Mouse (Mus musculus) midbrain, embryonic 15.5 days (tissue): ENCODE data around the gene Gm10842. TPM values are rescaled to one million over a fixed set of nuclear protein-coding genes. Genes with fewer than 3 reads are reported as not detected.
"Not testable (repeated sequence)": the region's sequence is repeated elsewhere in the genome, so short reads cannot be mapped to it uniquely, and the experiment has no call there.

Source experiments
- ATAC-seq: fragments of 200-750 bp; cut with Nextera tagmentation; replicated peaks from 2 replicates; pipeline ENCODE4 v1.8.0; 2017; ENCODE audit warnings: moderate TSS enrichment
- H3K27ac ChIP-seq: fragments of 300-500 bp; sonication (generic); 2 replicates; pipeline ENCODE4 v1.5.1; 2015; ENCODE audit warnings: mild to moderate bottlenecking, inconsistent platforms
- H3K27me3 ChIP-seq: fragments of 300-500 bp; sonication (generic); replicated peaks from 2 replicates; pipeline ENCODE4 v1.6.1; 2015; ENCODE audit warnings: inconsistent platforms
- H3K36me3 ChIP-seq: fragments of 300-500 bp; sonication (generic); replicated peaks from 2 replicates; pipeline ENCODE4 v1.6.1; 2015; ENCODE audit warnings: inconsistent platforms
- H3K4me1 ChIP-seq: fragments of 300-500 bp; sonication (generic); 2 replicates; pipeline ENCODE4 v1.6.1; 2015; ENCODE audit warnings: inconsistent platforms
- H3K4me2 ChIP-seq: fragments of 300-500 bp; sonication (generic); 2 replicates; pipeline ENCODE4 v1.6.1; 2015; ENCODE audit warnings: inconsistent platforms, mild to moderate bottlenecking, moderate library complexity
- H3K4me3 ChIP-seq: fragments of 300-500 bp; sonication (generic); 2 replicates; pipeline ENCODE4 v1.5.1; 2015; ENCODE audit warnings: mild to moderate bottlenecking, inconsistent platforms
- H3K9ac ChIP-seq: fragments of 300-500 bp; sonication (generic); 2 replicates; pipeline ENCODE4 v1.6.1; 2015; ENCODE audit warnings: mild to moderate bottlenecking, inconsistent platforms
- H3K9me3 ChIP-seq: fragments of 300-500 bp; sonication (generic); 2 replicates; pipeline ENCODE4 v1.6.1; 2016; ENCODE audit warnings: inconsistent platforms
- WGBS: fragments of 180-500 bp; shearing (Covaris S2); methylation state at CpG from one replicate; pipeline ENCODE4 v1.1.7; 2015; ENCODE audit warnings: mixed read lengths; 5-methylcytosine and 5-hydroxymethylcytosine counted together
- polyA plus RNA-seq: library from polyadenylated mRNA; unstranded; fragments of >200 nt; fragmentation: Nextera tagmentation; extraction: Ambion mirVana; gene quantifications from 2 replicates; pipeline ENCODE4 v1.2.1, GENCODE M21; 2015

Gm10842 gene
- polyA plus RNA-seq = not detected in 2 replicates

DNA sequence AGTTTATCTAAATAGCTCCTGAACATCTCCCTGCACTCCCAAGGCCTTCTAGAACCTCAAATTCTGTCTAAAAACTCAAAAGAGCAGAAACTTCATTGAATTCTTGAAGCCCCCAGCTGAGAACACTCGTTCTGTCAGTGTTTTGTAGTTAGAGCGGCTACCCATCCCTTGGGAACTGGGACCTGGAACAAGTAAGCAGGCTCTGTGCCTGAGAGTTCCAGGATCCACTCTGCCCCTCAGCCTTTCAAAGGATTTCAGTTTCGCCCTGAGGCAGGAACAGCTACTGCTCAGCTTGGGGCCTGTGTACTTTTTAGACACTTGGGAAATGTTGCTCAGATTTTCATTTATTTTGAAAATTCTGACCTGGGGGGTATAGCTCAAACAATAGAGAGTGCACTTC, at the start of gene Gm10842:
TSS of gene Gm10842 (plus strand) at position 301 of the 400 bp plus-strand sequence.
- H3K9ac ChIP-seq = no peak within 1 kb of the TSS
- H3K4me2 ChIP-seq = no peak within 1 kb of the TSS
- no peak within 1 kb of the TSS for H3K27ac ChIP-seq
- H3K36me3 ChIP-seq = no peaks in the 10 kb centered on the region
- no peaks in the 10 kb centered on the region for H3K27me3 ChIP-seq
- WGBS = 64% methylated on average over 3 of the region's 3 CpGs
- no peak for ATAC-seq
- H3K9me3 ChIP-seq = no peaks in the 10 kb centered on the region
- peaks cover 4% of the 10 kb centered on the region; the same call in 1 of the 2 replicates for H3K4me1 ChIP-seq
- H3K4me3 ChIP-seq = no peak within 1 kb of the TSS

- H3K36me3 ChIP-seq, H3K4me1 ChIP-seq, H3K27ac ChIP-seq, H3K9me3 ChIP-seq, H3K9ac ChIP-seq, ATAC-seq, H3K27me3 ChIP-seq: not testable (repeated sequence)
- Histone ChIP-seq H3K4me3 (0 out of 2 replicates have a peak overlapping the region, but pooled peaks have one; percentile 9), H3K4me2 (peak overlapping the region; percentile 11; the same call in 1 of the 2 replicates)
- WGBS = 74% methylated on average over 22 of the region's 22 CpGs
These were observed 34.2 kb upstream of the Gm10842 start for GRCm38 (mm10) chr11:105112448-105112847.

DNA sequence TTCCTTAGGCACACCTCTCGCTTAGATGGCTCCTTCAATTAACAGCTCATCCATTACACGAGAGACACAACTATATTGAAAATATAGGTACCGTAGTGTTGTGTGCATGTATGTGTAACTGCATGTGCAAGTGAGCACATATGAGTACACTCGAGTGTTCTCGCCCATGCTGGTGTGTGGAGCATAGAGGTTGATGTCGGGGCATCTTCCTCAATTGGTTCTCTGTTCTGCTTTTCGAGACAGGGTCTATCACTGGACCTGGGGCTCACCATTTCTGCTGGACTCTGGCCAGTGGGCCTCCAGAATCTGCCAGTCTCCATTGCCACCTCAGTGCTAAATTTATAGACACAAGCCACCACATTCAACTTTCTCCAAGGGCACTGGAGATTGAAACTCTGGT, 28.9 kb upstream of the Gm10842 start:
- 88% methylated on average over 7 of the region's 7 CpGs for WGBS
- Histone ChIP-seq H3K36me3 (no peaks in the 10 kb centered on the region), H3K4me2 (no peak overlapping the region), H3K9ac (no peak overlapping the region), H3K4me1 (no peaks in the 10 kb centered on the region), H3K27me3 (no peaks in the 10 kb centered on the region), H3K9me3 (no peaks in the 10 kb centered on the region), H3K27ac (no peak overlapping the region), H3K4me3 (no peak overlapping the region)
- no peak for ATAC-seq

GRCm38 (mm10) chr11:105120551-105121061, 26.1 kb upstream of the Gm10842 start:
- no peaks in the 10 kb centered on the region for H3K36me3 ChIP-seq
- ATAC-seq = no peak
- no peak overlapping the region for H3K4me3 ChIP-seq
- no peak overlapping the region for H3K4me2 ChIP-seq
- no peak overlapping the region for H3K9ac ChIP-seq
- WGBS = 31% methylated on average over 4 of the region's 4 CpGs
- no peaks in the 10 kb centered on the region for H3K4me1 ChIP-seq
- no peak overlapping the region for H3K27ac ChIP-seq
- H3K27me3 ChIP-seq = no peaks in the 10 kb centered on the region
- H3K9me3 ChIP-seq = no peaks in the 10 kb centered on the region

DNA sequence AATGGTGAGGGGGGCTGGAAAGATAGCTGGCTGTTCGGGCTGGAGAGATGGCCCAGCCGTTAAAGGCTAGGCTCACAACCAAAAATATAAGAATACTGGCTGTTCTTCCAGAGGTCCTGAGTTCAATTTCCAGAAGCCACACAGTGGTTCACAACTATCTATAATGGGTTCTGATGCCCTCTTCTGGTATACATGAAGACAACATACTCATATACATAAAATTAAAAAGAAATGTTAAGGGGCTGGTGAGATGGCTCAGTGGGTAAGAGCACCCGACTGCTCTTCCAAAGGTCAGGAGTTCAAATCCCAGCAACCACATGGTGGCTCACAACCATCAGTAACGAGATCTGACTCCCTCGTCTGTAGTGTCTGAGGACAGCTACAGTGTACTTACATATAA, 24.9 kb upstream of the Gm10842 start:
- WGBS = 79% methylated on average over 5 of the region's 5 CpGs
- H3K27ac ChIP-seq = not testable (repeated sequence)

GRCm38 (mm10) chr11:105123986-105124385, 22.7 kb upstream of the Gm10842 start:
- Histone ChIP-seq H3K27ac (no peak overlapping the region), H3K4me2 (no peak overlapping the region), H3K9ac (no peak overlapping the region), H3K4me3 (no peak overlapping the region), H3K27me3 (no peaks in the 10 kb centered on the region), H3K36me3 (no peaks in the 10 kb centered on the region), H3K9me3 (no peaks in the 10 kb centered on the region), H3K4me1 (peaks cover 13% of the 10 kb centered on the region)
- WGBS = 5% methylated on average over 9 of the region's 9 CpGs
- no peak for ATAC-seq

More for the DNA sequence above, 24.9 kb upstream of the Gm10842 start:
- not testable (repeated sequence) for H3K27me3 ChIP-seq, H3K9ac ChIP-seq, H3K4me3 ChIP-seq, ATAC-seq, H3K4me1 ChIP-seq, H3K4me2 ChIP-seq, H3K36me3 ChIP-seq, H3K9me3 ChIP-seq

- WGBS = 2% methylated on average over 28 of the region's 38 CpGs
- Histone ChIP-seq H3K27ac (peak within 1 kb of the TSS; percentile 84), H3K4me2 (peak within 1 kb of the TSS; percentile 65), H3K9ac (peak within 1 kb of the TSS; percentile 78), H3K4me3 (peak within 1 kb of the TSS; percentile 97), H3K27me3 (no peaks in the 10 kb centered on the region), H3K9me3 (no peaks in the 10 kb centered on the region), H3K4me1 (peaks cover 13% of the 10 kb centered on the region), H3K36me3 (peaks cover 2% of the 10 kb centered on the region; the same call in 1 of the 2 replicates)
- ATAC-seq = peak; percentile 95
These were observed 20.8 kb upstream of the Gm10842 start, which contains the start of gene Mettl2 for GRCm38 (mm10) chr11:105125735-105126519. Gene Mettl2 (plus strand): TSS chr11:105126425.

DNA sequence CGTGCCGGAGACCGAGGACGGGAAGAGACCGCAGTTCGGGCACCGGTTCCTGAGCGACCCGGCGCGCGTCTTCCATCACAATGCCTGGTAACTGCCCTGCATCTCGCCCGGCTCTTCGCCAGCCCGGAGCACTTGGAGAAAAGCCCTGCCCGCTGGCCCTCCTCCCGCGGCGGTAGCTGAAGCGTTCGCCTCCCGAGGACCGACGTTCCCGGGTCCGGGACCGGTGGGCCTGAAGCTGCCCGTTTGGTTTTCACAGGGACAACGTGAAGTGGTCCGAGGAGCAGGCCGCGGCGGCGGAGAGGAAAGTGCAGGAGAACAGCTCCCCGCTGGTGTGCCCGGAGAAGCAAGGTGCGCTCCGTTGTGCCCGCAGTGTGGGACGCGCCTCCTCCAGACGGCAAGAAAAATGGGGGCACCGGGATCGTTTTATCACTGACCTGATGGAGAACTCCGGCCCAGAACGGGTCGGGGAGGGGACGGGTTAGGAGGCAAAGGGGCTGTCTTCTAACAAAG, 20.1 kb upstream of the Gm10842 start:
- H3K9ac ChIP-seq = peak overlapping the region; percentile 78
- H3K27me3 ChIP-seq = no peaks in the 10 kb centered on the region
- 0% methylated on average over 49 of the region's 49 CpGs for WGBS
- H3K4me1 ChIP-seq = peaks cover 13% of the 10 kb centered on the region
- no peaks in the 10 kb centered on the region for H3K9me3 ChIP-seq
- H3K4me2 ChIP-seq = peak overlapping the region; percentile 65
- H3K36me3 ChIP-seq = peaks cover 3% of the 10 kb centered on the region; the same call in 1 of the 2 replicates
- no peak; the same call in 1 of the 2 replicates for ATAC-seq
- H3K4me3 ChIP-seq = peak overlapping the region; percentile 97
- H3K27ac ChIP-seq = 0 out of 2 replicates have a peak overlapping the region, but pooled peaks have one; percentile 84

GRCm38 (mm10) chr11:105135692-105136091, 11.0 kb upstream of the Gm10842 start:
- no peaks in the 10 kb centered on the region for H3K4me1 ChIP-seq
- no peaks in the 10 kb centered on the region for H3K9me3 ChIP-seq
- H3K9ac ChIP-seq = no peak overlapping the region
- WGBS = 95% methylated on average over 7 of the region's 7 CpGs
- no peak overlapping the region for H3K4me3 ChIP-seq
- peaks cover 46% of the 10 kb centered on the region for H3K36me3 ChIP-seq
- H3K4me2 ChIP-seq = no peak overlapping the region
- no peak overlapping the region for H3K27ac ChIP-seq
- no peaks in the 10 kb centered on the region for H3K27me3 ChIP-seq
- no peak for ATAC-seq

- not testable (repeated sequence) for H3K9me3 ChIP-seq, H3K4me1 ChIP-seq, ATAC-seq, H3K9ac ChIP-seq, H3K4me2 ChIP-seq, H3K27me3 ChIP-seq, H3K27ac ChIP-seq, H3K4me3 ChIP-seq
- WGBS = 97% methylated on average over 2 of the region's 2 CpGs
- peaks cover 47% of the 10 kb centered on the region for H3K36me3 ChIP-seq
These were observed 9.4 kb upstream of the Gm10842 start for GRCm38 (mm10) chr11:105137255-105137654.

DNA sequence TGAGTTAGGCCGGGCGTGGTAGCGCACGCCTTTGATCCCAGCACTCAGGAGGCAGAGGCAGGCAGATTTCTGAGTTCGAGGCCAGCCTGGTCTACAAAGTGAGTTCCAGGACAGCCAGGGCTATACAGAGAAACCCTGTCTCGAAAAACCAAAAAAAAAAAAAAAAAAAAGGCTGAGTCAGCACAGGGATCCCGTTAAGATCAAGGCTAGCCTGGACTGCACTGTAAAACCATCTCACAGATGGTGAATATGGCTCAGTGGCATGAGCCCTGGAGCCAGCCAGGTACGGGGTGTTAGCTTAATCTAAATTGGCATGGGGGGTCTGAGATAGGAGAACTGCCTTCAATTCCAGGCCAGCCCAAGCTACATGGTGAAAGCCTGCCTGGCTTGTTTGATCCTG, 6.2 kb upstream of the Gm10842 start:
- WGBS = 99% methylated on average over 7 of the region's 8 CpGs
- not testable (repeated sequence) for ATAC-seq, H3K4me1 ChIP-seq, H3K4me3 ChIP-seq, H3K9me3 ChIP-seq, H3K27me3 ChIP-seq, H3K27ac ChIP-seq, H3K9ac ChIP-seq, H3K4me2 ChIP-seq
- H3K36me3 ChIP-seq = peaks cover 21% of the 10 kb centered on the region

GRCm38 (mm10) chr11:105141115-105141514, 5.6 kb upstream of the Gm10842 start:
- no peak overlapping the region for H3K27ac ChIP-seq
- no peak overlapping the region for H3K4me3 ChIP-seq
- H3K36me3 ChIP-seq = peaks cover 17% of the 10 kb centered on the region
- H3K4me2 ChIP-seq = no peak overlapping the region
- no peaks in the 10 kb centered on the region for H3K4me1 ChIP-seq
- no peaks in the 10 kb centered on the region for H3K27me3 ChIP-seq
- WGBS = 94% methylated on average over 5 of the region's 5 CpGs
- no peaks in the 10 kb centered on the region for H3K9me3 ChIP-seq
- ATAC-seq = no peak
- no peak overlapping the region for H3K9ac ChIP-seq
